Mouse (Mus musculus) bone marrow macrophage, adult 2 months (primary cell): ENCODE data around the gene Rbm24. TPM values are rescaled to one million over a fixed set of nuclear protein-coding genes. Genes with fewer than 3 reads are reported as not detected.

ENCODE experiments used
- H3K27ac ChIP-seq: 2 replicates; pipeline ENCODE4 v1.5.1; 2012; ENCODE audit warnings: low read depth, low read length; ENCODE audit not compliant: insufficient read depth
- H3K4me1 ChIP-seq: 2 replicates; pipeline ENCODE4 v1.6.1; 2012; ENCODE audit warnings: low read length; ENCODE audit not compliant: control insufficient read depth, insufficient read depth
- H3K4me3 ChIP-seq: 2 replicates; pipeline ENCODE4 v1.5.1; 2012; ENCODE audit warnings: mild to moderate bottlenecking, low read length, moderate library complexity; ENCODE audit not compliant: insufficient read depth
- CTCF ChIP-seq: IDR thresholded peaks from 2 replicates; pipeline ENCODE4 v1.5.1; 2012; ENCODE audit warnings: low read depth, mild to moderate bottlenecking, low read length, moderate library complexity
- POLR2A ChIP-seq: IDR thresholded peaks from 2 replicates; pipeline ENCODE4 v1.6.1; 2012; ENCODE audit warnings: mild to moderate bottlenecking, low read depth, low read length, borderline replicate concordance
- polyA plus RNA-seq: library from polyadenylated mRNA; stranded (reverse); fragments of >200 nt; gene quantifications from 2 replicates; pipeline ENCODE4 v1.2.4, GENCODE M21; 2012; ENCODE audit not compliant: missing spikeins, insufficient read depth, insufficient read length

Rbm24 gene
- polyA plus RNA-seq, 1 experiment = not detected

GRCm38 (mm10) chr13:46414050-46414449 is 4.2 kb upstream of the Rbm24 start:
- TF ChIP-seq CTCF (no peak), POLR2A (no peak)
- Histone ChIP-seq H3K27ac (no peak overlapping the region), H3K4me3 (no peak overlapping the region), H3K4me1 (no peaks in the 10 kb centered on the region)

- Histone ChIP-seq H3K4me3 (no peak overlapping the region), H3K27ac (no peak overlapping the region), H3K4me1 (no peaks in the 10 kb centered on the region)
- no peak for TF ChIP-seq POLR2A
- no peak for TF ChIP-seq CTCF
These were observed 2.2 kb upstream of the Rbm24 start for GRCm38 (mm10) chr13:46416021-46416420.

- H3K27ac ChIP-seq = no peak overlapping the region
- TF ChIP-seq CTCF (no peak), POLR2A (no peak)
- H3K4me3 ChIP-seq = no peak overlapping the region
- no peaks in the 10 kb centered on the region for H3K4me1 ChIP-seq
These were observed 640 bp upstream of the Rbm24 start for GRCm38 (mm10) chr13:46417594-46417993.

GRCm38 (mm10) chr13:46418731-46419545 is 704 bp downstream of the Rbm24 start:
- TF ChIP-seq CTCF (no peak), POLR2A (no peak)
- no peaks in the 10 kb centered on the region for H3K4me1 ChIP-seq
- H3K4me3 ChIP-seq = no peak overlapping the region; the same call in 1 of the 2 replicates
- H3K27ac ChIP-seq = no peak overlapping the region

- H3K4me3 ChIP-seq = no peak overlapping the region
- no peaks in the 10 kb centered on the region for H3K4me1 ChIP-seq
- TF ChIP-seq POLR2A (no peak), CTCF (no peak)
- no peak overlapping the region for H3K27ac ChIP-seq
These were observed 1.4 kb downstream of the Rbm24 start for GRCm38 (mm10) chr13:46419648-46420047.

- TF ChIP-seq CTCF (no peak), POLR2A (no peak)
- Histone ChIP-seq H3K27ac (no peak overlapping the region), H3K4me3 (no peak overlapping the region), H3K4me1 (no peaks in the 10 kb centered on the region)
These were observed 1.9 kb downstream of the Rbm24 start for GRCm38 (mm10) chr13:46420095-46420494.

GRCm38 (mm10) chr13:46423805-46424204 is 5.6 kb downstream of the Rbm24 start:
- Histone ChIP-seq H3K4me1 (no peaks in the 10 kb centered on the region), H3K4me3 (no peak overlapping the region), H3K27ac (no peak overlapping the region)
- no peak for TF ChIP-seq CTCF
- TF ChIP-seq POLR2A = no peak

GRCm38 (mm10) chr13:46424376-46424775 is 6.1 kb downstream of the Rbm24 start:
- TF ChIP-seq POLR2A = no peak
- no peak for TF ChIP-seq CTCF
- H3K4me1 ChIP-seq = no peaks in the 10 kb centered on the region
- no peak overlapping the region for H3K4me3 ChIP-seq
- no peak overlapping the region for H3K27ac ChIP-seq

- Histone ChIP-seq H3K4me3 (no peak overlapping the region), H3K27ac (no peak overlapping the region), H3K4me1 (no peaks in the 10 kb centered on the region)
- TF ChIP-seq POLR2A (no peak), CTCF (no peak)
These were observed 8.5 kb downstream of the Rbm24 start for GRCm38 (mm10) chr13:46426651-46427269.

GRCm38 (mm10) chr13:46428964-46429363 is 10.7 kb downstream of the Rbm24 start:
- H3K27ac ChIP-seq = no peak overlapping the region
- no peak overlapping the region for H3K4me3 ChIP-seq
- TF ChIP-seq POLR2A = no peak
- TF ChIP-seq CTCF = no peak
- H3K4me1 ChIP-seq = no peaks in the 10 kb centered on the region
